Mouse (Mus musculus) bone marrow macrophage, adult 2 months (primary cell): Measurements from ENCODE around the gene Cdc42se2.

ENCODE experiments used
- CTCF ChIP-seq: IDR thresholded peaks from 2 replicates; pipeline ENCODE4 v1.5.1; 2012; ENCODE audit warnings: low read depth, mild to moderate bottlenecking, low read length, moderate library complexity
- POLR2A ChIP-seq: IDR thresholded peaks from 2 replicates; pipeline ENCODE4 v1.6.1; 2012; ENCODE audit warnings: mild to moderate bottlenecking, low read depth, low read length, borderline replicate concordance

GRCm38 (mm10) chr11:54764759-54765158 lies 22.7 kb downstream of the Cdc42se2 start:
- TF ChIP-seq CTCF: no peak
- no peak for TF ChIP-seq POLR2A
